Mouse (Mus musculus) left cerebral cortex, postnatal 25 days (tissue): ENCODE measurements at regions not wholly inside any gene's neighbourhood (a gene's known extent, or its start where the extent isn't known, plus 50 kb on each side); places are given as distances from the start of the nearest gene placed in this dataset.
"Not testable (repeated sequence)": the region's sequence is repeated elsewhere in the genome, so short reads cannot be mapped to it uniquely, and the experiment has no call there.

ENCODE experiments used
- DNase-seq, 2 experiments: peaks; one replicate each; pipeline ENCODE4 v3.0.0; 2022; ENCODE audit warnings: low spot score in 2 of 2, mixed read lengths in 1 of 2
- intact Hi-C: fragments of 180-260 bp; cut with DNase I; formaldehyde crosslinking; loops from one replicate; pipeline ENCODE4 v1.15.1; 2025

DNA sequence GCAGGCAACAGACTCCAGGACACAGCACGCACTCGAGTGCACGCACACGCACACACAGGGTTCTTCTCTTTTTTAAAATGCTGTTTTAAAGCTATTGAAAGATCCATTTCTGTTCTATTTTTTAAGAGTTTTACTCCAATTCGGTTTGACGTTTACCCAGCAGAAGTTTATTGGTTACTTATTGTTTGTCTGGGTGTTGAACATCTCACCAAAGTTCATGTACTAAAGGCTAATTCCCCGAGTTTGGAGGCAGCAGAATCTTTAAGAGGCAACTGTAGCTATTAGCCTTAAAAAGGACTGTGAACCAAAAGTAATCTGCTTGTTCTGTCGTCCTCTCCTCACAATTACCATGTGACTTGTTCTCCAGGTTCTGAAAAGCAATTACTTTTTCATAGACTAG, 263.0 kb upstream of the Nfia start:
- no peak for DNase-seq
- intact Hi-C loops: no loop called here

GRCm38 (mm10) chr4:97505734-97506133, 266.8 kb upstream of the Nfia start:
- intact Hi-C loops: no loop called here
- DNase-seq: no peak

DNA sequence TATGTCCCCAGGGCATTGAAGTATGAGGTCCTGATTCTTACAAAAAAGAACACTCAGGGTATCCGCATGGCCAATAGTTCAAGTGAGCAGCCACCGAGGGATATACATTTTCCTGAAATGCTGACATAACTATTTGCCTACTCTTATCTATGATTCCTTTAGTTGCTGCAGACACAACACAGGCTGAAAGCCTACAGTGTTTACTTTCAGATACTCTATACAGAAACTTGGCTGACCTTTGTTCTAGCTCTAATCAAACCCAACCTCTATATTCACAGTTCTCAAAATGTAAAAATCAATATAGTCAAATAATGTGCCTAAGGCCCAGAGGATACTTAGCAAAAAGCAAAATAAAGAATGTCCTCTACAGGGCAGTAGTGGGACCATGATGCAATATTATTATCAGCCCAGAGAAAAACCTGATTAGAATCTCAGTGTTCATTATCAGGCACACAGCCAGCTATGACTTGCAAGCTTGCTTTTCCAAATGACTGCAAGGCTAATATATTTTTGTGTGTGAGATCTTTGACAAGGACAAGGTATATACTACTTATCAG, 281.2 kb upstream of the Nfia start:
- DNase-seq: no peak
- intact Hi-C loops: no loop called here

DNA sequence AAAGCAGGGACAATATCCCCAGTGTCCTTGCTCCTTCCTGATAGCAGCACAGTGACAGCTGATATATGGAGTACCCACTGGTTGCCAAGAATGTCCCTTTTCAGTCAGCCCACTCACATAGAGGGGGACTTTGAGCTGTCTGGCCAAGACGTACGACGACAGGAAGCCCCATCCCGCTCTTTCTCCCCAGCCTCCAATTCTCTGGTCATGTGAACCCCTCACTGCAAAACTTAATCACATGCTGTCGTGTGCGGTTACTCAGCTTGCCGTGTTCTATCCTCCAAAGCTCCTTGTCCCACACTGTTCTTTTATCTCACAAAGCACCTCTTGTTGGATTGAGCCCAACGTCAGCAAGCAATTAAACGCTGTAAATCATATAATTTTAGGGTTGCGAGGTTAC, 286.2 kb upstream of the Nfia start:
- DNase-seq: no peak
- intact Hi-C loops: no loop called here

DNA sequence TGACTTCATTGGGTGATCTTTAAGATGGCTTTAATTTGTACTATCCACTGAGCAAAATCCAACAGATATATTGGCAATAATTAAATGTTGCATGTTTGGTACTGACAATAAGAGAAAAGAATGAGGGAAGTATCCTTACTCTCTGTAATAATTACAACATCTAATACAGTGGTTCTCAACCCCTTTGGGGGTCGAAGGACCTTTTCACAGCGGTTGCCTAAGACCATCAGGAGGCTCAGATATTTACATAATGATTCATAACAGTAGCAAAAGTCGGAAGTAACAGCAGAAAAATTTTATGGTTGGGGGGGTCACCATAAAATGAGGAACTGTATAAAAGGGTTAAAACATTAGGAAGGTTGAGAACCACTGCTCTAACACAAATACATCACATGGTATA, 287.3 kb upstream of the Nfia start:
- DNase-seq: no peak
- intact Hi-C loops: no loop called here

- no peak for DNase-seq
- intact Hi-C loops: no loop called here
These were observed 289.8 kb upstream of the Nfia start for GRCm38 (mm10) chr4:97482701-97483246.

DNA sequence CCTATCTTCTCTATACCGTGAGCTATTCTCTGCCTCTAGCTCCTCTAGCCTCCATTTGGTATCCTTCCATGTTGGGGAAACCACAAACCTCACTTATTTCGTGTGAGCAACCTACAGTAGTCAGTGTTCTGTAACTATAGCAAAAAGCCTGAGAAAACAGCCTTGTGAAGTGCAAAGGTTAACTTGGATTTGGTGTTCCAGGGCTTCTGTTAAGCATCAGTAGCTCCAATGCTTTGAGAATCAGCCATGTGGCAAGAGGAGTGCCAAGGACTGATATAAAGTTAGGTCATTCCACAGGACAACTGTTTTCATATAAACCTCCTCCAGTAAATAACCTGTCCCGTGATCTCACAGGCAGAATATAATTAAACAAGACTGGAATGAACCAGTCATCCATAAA, 290.7 kb upstream of the Nfia start:
- intact Hi-C loops: no loop called here
- no peak for DNase-seq

GRCm38 (mm10) chr4:97476571-97477190, 293.7 kb upstream of the Gm10192 start:
- intact Hi-C loops: no loop called here
- DNase-seq: peak; percentile 24 to 32

DNA sequence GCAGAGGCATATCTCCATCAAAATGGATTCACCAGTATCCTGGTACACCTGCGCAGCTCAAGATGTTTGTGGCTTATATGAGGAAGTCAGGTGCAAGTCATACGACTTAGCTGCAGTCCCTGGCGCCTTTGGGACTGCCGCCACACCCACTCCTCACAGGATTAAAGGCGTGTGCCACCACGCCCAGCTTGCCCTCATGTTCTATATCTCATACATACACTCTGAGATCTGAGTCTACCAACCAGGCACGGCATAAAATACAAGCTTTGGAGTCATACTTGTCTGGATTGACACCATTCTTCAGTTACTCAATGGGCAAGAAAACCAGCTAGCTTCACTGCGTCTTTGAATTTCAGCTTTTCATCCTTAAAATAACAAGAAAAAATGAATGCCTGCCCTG, 290.5 kb upstream of the Gm10192 start:
- DNase-seq: not testable (repeated sequence)

GRCm38 (mm10) chr4:97465932-97466666, 283.1 kb upstream of the Gm10192 start:
- peak in 1 of 2 experiments; percentile 11 for DNase-seq
- intact Hi-C loops: no loop called here

More for the DNA sequence above, 290.5 kb upstream of the Gm10192 start:
- intact Hi-C loops: not testable (repeated sequence)

DNA sequence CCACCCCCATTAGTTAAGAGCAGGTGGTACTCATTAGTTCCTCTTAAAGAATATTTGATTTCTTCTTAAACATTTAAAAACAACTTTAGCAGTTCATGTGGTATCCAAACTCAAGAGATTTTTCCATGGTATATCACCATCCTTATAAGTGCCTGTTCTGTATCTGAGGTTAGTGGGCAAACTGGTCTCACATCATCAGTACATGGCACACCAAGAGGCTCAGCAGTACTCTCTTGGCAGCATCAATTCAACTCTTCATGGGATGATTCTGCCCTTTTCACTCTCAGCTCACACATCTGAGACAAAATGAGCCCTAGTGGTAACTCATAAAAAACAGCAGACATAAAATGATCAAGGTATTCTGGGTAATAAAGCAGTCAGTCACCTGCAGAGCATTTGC, 282.6 kb upstream of the Gm10192 start:
- DNase-seq: no peak

DNA sequence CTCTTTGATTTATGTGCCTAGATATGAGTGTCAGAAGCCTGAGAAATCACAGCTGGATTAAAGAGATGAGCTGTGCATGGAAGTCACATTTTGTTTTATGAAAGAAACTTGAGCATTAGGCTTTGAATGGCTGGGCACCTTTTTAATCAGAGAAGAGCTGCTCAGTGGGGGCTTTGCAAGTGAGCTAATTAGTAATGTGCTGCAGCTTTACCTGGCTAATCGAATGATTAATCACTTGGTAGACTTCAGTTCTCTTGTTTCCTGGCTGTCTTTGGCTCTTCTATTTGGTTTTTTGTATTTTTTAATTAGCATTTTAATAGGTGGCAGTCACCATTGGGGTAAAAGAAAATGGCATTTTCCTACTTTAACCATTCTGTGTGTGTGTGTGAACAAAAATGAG, 278.2 kb upstream of the Gm10192 start:
- intact Hi-C loops: no loop called here
- DNase-seq: no peak

More for the DNA sequence above, 282.6 kb upstream of the Gm10192 start:
- intact Hi-C loops: no loop called here

DNA sequence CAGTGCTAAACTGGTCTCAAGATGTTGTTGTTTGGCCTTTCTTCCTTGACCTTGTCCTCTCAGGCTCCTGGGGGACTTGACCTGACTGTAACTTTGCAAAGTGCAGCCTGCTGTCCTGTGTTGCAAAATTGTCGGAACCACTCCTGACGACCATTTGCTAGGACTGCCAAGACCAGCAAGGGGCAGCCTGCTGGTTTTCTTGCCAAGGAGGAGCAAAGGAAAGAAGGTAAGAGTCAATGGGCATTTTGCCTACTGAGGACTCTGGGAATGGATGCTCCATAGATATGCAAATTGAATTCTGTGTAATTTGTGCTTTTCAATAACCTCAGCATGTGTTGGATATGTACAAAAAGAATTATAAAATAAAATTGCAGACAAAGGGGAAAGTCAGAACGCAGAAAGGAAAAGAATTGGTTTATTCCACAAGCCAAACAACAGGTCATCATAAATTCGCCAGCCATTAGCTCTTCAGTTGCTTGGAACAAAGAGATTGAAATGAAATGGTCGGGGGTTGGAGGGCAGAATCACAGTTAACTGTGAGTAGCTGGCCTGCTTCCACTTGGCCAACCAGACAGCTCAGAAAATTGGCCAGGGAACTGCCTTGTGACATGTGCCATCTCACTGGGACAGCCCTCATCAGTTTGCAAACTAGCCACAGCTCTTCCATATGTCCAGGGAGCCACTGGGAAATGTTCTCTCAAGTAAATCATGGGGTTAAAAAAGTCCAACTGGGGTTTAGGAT, 256.5 kb upstream of the Gm10192 start:
- intact Hi-C loops: no loop called here
- DNase-seq: no peak

DNA sequence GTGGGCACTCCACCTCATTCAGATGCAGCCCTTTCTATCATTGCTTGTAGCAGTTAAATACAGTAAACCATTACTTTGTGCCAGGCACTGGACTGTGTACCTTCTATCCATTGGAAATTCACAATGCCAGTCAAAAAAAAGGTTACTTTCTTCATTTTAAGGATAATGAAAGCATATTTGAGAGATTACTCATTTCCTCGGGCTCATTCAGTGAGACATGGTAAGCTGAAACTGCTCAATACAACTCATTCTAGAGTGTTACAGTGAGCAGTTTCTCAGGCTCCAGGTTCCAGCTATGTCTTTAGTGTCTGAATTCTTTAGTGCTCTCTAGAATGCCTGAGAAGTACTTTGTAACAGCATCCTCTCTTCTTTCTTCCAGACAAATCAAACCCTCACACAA, 249.7 kb upstream of the Gm10192 start:
- DNase-seq: no peak

DNA sequence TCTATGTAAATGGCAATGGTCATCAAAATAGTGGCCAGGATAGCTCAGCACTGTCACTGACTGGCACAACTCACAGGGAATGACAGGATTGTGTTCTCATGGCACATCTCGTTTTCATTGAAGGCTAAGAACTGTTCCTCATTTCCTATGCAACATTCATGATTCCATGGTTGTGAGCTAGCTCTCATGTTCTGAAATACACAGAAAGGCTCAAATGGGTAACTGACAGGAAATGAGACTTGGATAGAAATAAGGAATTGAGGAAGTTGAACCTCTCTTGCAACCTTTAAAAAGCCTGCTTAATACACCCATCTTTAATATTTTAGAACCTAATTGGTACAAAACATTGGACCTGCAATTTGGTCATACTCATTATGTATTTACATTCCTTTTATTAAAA, 249.1 kb upstream of the Gm10192 start:
- no peak for DNase-seq
- intact Hi-C loops: no loop called here

More for the DNA sequence above, 249.7 kb upstream of the Gm10192 start:
- intact Hi-C loops: no loop called here

DNA sequence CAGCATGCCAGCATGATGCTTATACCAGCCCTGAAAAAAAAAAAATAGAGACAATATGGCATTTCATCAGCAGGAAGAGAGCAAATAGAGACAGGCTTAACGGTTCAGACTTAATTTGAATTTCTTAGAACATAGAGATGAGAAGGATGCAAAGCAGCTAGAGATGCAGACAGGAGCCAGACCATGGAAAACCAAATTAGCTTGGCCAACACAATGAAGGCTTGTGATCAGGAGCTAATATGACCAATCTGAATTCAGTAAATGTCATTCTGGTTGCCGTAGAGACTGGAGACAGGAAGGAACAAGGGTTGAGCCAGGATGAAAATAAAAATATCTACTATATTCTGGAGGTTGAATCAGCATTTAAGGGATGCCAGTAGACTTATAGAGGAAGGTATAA, 248.3 kb upstream of the Gm10192 start:
- intact Hi-C loops: no loop called here
- DNase-seq: peak in 1 of 2 experiments; percentile 5

GRCm38 (mm10) chr4:97419845-97420244, 236.9 kb upstream of the Gm10192 start:
- DNase-seq: no peak
- intact Hi-C loops: no loop called here

DNA sequence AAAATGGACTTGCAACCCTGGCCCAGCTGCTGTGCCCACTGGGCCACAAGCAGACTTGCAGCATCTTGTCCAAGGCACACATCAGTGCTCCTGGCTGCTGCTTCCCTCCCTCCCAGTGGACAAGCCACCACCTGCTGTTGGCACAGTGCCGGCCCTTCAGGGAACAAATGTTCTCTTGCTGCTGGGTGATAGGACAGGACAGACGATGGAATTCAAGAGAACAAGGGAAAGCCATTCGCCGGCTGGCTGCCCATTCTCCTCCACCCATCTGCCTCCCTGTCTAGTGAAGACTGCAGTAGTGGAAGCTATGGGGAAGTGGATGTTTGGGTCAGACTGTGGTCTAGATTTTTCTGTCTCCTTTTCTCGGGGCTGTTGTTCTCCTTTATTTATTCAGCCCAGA, 235.7 kb upstream of the Gm10192 start:
- intact Hi-C loops: no loop called here
- peak; percentile 4 to 6 for DNase-seq

DNA sequence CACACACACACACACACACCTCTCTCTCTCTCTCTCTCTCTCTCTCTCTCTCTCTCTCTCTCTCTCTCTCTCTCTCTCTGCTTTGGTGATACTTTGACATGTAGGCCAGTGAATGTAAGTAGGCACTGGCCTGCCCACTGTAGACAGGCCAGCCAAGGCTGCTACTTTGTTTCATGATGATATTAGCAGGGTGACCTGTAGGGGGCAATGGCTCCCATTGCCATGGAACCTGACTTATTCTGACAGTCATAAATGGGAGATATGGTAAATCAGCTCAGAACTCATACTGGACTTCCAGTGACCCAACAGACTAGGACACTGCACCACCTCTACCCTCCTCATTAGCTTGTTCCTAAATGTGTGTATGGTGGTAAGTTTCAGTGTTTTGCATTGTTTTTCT, 235.0 kb upstream of the Gm10192 start:
- intact Hi-C loops: no loop called here

GRCm38 (mm10) chr4:97408633-97409296, 225.8 kb upstream of the Gm10192 start:
- no peak for DNase-seq
- intact Hi-C loops: no loop called here

More for the DNA sequence above, 235.0 kb upstream of the Gm10192 start:
- DNase-seq: no peak
